Mouse (Mus musculus) c-Kit-positive CD71-positive TER-119-negative erythroid progenitor cells, embryonic 14.5 days (primary cell): ENCODE measurements around the gene Man1b1.

Experiments
- DNase-seq: peaks from one replicate; pipeline ENCODE4 v3.0.0-alpha.2; 2013; ENCODE audit warnings: low read depth

Gene Man1b1

DNA sequence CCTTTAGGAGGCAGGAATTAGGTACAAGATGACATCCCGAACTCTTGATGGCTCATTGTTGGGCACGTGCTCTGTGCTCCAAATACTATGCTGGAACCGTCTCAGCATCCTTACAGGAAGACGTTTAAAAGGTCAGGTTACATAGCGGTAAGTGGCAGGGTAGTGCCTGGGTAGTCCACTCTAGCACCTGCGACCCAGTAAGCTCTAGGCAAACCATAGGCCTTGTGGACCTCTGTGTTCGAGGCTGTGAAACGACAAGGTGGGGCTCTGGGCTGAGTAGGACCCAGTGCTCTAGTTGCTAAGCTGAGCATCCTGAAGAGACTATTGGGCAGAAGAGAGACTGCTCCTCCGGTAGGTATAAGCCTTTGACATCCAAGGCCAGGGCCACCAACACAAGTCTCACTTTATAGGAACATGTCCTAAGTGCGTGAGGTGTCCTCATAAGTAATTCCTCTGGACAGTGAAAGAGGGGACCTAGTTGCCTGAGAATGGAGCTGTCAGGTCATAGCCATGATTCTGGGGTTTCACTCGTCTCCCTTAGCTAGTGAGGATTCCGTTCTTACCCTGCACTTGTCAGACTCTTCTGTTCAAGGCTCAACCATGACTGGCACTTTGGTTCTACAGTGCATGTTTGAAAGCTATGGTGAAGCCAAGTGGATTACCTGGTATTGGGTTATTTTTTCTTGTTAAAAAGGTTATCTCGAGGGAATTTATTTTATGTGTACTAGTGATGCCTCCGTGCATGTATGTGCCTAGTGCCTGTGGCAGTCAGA is 26.4 kb upstream of the Man1b1 start:
- no peak for DNase-seq

DNA sequence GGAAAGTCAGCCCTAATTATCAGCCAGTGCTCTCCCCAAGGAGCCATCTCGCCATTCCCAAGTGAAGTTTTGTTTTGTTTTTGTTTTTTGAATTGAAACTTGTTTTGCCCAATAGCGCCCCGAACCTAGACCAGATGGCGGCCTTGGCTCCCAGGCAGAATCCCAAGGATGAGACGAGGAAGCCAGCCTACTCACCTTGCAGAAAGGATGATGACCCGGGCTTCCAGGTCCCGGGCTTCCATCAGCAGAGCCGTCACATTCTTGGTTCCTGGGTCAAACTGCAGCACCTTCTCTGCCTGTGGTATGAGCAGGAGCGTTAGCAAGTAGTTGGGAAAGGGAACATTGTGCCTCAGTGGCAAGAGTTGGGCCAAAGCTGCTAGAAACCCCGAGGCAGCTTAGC is 22.0 kb upstream of the Man1b1 start:
- no peak for DNase-seq

DNA sequence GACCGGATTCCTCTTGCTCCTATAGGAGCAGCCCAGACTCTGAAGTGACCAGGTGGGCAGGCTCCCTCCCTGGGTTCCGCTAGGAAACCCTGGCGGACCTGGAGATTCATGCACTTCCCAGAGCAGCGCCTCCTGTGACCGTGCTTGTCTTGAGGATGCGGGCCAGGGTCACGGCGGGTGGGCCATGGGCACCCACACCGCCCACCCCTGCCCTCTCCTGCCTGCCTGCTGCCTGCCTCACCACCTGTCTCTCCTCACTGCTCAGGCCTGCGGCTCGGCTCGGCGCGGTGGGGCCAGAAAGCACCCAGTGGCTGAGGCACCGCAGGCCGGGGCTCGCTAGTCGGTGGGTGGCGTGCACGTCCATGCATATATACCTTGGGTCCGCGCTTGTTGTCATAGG is 21.2 kb upstream of the Man1b1 start:
- DNase-seq: no peak

DNA sequence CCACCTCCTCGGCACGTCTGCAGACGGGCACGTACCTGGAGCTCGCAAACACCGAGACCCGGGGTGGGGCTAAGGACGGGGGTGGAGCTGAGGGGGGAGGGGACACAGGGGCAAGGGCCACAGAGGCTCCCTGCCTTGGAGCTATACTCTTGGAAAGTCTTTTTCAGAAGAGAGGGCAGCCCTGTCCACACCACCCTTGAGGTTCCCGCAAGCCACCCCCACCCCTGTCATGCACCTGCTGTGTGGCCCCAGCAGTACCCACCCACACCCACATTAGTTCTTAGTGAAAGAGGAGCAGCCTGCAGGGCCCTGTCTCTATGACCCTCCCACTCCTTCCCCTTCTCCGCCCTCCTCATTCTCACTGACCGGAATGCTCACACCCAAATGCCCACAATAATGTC is 20.6 kb upstream of the Man1b1 start:
- DNase-seq: no peak

DNA sequence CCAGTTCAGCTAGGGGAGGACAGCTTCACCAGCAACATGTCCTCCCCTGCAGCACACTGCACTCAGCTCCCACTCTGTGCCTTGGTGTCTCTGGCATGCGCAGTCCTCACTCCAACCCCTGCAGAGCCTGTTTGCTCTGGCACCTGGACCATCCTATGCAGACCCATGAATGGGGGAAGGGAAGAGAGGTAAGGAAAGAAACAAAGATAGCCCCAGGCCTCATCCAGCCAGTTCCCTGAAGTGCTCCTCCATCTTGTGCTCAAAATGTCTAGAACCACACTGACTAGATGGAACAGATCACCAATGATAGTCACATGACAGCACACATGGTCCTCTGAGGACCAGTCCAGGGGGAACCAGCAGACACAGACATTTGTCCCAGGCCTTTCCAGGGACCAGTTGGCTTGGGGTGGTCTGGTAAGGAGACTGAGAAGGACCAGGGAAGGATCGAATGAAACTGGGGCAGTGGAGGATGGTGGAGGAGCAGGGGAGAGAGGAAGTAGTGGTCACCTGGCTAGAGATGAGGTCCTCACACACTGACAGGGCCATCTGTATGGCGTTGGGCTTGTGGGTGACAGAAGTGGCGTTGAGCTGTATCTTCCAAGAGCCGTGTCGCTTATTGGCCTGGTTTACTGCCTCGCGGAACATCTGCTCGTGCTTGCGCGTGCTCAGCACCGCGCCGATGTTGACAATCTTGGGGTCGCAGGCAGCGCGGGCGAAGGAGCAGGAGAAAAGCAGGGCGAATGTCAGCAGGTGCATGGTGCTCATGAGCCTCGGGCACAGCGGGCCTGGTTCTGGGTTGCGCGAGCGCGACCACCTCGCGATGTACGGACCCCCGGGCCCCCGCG is 13.8 kb upstream of the Man1b1 start:
- no peak for DNase-seq

DNA sequence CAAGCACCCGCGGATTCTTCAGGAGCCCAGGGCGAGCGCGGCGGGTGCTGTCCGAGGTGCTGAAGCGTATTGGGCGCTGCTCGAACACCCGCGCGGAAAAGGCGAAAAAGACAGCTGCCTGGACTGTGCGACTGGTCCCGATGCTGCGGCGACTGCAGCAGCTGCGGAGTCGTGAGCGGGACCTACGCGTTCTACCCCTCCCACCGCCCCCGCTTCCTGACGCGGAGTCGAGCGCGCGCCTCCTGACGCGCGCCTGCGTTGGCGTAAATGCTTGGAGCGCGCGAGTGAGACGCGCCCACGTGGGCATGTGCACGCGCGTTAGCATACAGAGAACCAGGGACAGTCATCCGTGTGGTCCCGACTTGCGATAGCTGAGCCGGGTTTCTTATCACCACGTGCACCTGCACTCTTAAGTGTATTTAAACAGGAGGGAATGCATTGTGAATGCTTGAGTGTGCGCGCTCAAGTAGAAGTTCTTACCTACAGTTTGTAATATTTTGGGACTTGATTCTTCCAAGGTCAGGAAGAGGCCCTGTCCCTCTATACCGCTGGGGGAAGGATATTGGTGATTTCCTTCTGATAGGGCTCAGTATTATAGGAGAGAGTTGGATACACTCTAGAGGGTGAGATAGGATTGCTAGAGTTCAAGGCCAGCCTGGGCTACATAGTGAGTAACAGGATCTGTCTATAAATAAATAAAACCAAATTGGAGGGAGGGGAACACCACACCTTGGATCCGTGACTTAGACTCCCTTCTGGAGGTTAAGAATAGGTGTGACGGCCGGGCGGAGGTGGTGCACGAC is 13.0 kb upstream of the Man1b1 start, which contains the start of gene Grin1:
TSS of gene Grin1 (minus strand) at position 217 of the 803 bp plus-strand sequence.
- peak; percentile 55 for DNase-seq

DNA sequence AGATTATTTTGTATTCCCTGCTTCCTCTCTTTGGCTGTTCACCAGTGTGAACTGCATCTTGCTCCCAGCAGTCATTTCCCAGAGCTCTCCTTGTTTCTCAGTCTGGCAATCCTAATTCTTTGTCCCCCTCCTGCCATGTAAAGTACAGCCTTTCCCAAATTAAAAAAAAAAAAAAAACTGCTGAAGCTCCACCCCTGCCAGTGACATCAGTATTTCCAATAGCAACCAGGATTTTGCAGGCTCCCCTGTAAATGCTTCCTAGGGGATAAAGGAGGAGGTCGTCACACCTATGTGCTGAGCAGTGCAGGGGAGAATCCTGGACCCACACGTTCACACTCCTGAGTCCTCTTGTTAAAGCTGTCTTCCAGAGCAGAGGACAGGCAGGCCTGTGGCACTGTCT is 12.1 kb upstream of the Man1b1 start:
- DNase-seq: no peak

DNA sequence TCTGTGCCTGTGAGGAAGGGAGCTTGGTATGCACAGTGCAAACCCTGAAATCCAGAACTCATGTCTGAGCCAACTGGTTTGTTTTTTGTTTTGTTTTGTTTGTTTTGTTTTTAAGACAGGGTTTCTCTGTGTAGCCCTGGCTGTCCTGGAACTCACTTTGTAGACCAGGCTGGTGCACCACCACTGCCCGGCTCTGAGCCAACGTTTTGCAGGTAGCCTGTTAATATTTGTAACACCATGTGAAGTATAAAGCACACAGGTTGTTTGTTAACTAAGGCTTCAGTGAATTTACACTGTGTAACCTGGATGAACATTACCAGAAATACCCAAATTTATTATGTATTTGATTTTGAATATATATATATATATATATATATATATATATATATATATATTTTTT is 6.1 kb upstream of the Man1b1 start:
- no peak for DNase-seq

DNA sequence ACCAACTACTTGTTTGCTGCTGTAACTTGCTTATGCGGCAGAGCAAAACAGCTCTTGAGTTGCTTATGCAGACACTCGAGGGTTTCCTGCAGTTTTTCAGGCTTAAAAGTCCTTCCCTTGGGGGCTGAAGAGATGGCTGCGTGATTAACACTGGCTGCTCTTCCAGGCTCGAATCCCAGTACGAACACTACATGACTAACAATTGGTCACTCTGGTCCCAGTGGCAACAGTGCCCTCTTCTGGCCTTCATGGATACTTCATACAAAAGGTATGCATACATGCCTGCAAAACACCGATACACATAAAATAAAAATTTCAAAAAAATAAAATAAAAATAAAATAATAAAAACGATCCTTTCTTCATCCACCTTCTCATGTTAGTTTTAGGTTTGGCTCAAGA is 3.7 kb upstream of the Man1b1 start:
- peak; percentile 50 for DNase-seq

DNA sequence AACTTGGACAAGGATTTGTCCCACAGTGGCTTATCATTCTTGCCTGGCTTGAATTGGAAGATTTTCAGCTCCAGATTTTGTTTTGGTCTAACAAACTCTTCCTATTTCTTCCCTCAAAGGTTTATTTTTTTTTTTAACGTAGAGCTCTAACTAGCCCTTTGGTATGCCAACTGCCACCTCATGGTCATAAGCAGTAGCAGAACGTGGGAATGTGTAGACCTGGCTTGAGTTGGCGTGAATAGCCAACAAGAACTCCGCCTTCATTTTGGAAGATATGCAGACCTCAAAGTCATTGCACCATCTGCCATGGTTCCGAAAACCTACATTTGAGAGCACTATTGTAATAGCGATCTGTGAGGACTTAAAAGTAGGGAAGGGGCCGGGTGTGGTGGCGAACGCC is 668 bp upstream of the Man1b1 start:
- no peak for DNase-seq

DNA sequence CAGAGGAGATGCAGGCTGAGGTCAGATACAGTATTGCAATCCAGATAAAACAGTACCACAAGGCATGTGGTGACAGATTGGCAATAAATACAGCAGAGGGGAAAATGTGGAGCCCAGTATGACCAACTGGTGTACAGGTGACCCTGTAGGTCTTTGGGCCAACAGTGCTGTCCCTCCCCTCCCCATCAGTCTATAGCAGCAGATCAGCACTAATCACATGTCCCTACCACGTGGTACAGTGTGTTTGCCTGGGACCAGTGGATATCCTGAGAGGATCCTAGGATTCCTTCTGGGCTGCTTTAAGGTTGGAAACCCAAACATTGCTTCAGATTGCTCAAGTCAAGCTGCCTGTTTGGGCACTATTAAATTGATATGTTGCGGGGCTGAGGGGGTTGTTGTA is 1.4 kb downstream of the Man1b1 start:
- DNase-seq: no peak

DNA sequence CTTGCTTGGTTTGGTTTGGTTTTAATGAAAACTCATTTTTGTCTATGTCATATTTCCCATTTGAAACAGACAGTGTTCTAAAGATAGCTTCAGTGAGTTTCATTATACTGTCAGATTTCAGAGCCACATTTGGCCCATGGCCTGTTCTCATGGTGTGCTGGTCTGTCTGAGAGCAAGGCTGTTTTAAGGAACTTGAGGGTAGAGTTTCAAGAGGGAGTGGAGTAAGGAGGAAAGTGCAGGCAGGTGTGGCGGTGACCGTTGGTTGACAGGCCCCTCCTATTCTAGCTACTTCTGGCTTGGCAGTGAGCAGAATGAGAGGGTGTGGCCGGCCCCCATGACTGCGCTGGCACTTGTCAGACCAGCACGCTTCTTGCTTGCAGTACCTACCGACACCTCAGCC is 6.2 kb downstream of the Man1b1 start:
- DNase-seq: no peak

DNA sequence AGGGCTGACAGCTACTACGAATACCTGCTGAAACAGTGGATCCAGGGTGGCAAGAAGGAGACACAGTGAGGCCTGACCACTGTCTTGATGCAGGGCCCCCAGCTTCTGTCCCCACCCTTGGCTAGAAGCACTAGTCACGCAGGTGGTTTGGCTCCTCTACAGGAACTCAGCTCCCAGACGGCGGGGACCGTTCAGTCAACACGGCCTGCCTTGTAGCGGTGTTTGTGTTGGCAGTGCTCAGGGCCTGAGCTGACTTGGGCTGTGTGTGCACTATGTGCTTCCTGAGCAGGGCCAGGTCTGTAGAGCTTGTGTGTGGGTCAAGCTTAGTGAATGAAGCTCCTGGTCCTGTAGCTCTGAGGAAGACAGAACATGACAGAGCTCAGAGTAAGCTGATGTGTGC is 16.0 kb downstream of the Man1b1 start:
- DNase-seq: no peak

DNA sequence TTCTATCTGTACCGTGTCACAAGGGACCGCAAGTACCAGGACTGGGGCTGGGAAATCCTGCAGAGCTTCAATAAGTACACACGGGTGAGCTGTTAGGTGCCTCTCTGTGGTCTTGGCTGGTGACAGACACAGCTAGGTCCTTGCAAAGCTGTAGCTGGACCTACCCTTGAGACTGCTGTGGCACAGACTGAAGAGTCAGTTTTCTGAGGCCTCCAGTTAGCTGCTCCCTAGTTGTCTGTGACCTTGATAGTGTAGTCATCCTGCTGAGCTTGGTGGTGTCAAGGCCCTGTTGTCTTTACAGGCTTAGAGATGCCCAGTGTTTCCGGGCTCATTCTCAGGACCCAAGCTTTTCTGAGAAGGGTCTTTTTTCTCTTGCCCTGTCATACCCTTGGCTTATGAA is 17.4 kb downstream of the Man1b1 start:
- no peak for DNase-seq

DNA sequence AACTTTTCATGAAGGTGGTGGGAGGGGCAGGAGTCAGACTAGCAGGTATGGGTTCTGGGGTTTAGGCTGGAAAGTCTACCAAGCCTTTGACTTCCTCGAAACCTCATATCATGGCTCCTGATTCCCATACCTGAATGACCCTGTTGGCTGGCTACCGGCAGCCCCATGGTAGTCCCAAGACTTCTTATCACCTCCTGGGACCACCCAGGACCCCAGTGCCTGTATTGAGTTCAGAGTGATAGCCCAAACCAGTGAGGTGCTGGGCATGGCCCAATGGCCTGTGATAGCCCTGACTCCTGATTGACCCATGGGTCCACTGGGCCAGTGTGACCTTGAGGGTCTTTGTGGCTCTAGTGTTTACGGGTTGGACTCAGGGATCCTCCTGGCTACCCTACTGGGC is 18.6 kb downstream of the Man1b1 start:
- DNase-seq: no peak

DNA sequence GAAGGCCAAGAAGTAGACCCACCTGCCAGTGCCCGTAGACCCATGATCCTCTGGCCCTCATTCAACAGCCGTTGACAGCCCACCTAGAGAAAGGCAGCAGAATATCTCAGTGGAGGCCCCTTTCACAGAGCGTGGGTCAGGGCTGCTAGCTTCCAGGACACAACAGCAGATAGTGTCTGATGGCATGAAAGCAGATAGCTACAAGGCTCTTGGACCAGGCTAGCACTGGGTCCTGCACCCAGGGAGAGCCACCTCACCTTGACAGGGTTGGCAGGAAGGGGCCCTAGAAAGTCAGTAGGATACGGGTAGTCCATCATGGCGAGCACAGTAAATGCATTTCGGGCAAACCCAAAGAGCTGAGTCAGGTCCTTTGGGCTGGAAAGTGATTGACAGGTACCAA is 22.1 kb downstream of the Man1b1 start:
- DNase-seq: no peak

DNA sequence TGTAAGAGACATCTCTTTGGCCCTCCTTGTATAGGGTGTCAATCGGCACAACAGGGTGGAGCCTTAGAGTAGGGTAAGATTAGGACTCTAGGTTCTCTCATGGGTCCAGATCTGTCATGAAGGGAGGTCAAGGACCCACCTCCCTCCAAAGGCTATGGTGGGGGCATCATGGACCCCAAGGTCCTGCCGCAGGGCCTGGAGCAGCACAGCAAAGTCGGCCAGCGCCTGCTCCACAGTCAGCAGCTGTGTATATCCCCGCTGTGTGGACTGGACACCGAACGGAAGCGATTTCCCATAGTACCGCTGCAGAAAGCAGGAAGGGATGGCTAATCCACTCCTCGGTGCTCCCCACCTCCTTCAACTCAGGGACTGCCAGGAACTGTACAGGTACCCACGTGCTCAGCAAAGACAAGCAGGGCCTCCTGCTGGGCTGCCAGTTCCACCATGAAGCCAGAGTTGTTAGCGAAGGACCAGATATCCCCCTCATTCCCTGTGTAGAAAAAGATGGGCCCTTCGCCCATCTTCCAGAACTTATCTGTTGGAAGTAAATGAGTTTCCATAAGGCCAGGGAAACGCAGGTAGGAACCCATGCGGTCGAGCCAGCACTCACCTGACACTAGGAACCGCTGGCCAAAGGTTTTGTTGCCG is 23.4 kb downstream of the Man1b1 start:
- DNase-seq: no peak

DNA sequence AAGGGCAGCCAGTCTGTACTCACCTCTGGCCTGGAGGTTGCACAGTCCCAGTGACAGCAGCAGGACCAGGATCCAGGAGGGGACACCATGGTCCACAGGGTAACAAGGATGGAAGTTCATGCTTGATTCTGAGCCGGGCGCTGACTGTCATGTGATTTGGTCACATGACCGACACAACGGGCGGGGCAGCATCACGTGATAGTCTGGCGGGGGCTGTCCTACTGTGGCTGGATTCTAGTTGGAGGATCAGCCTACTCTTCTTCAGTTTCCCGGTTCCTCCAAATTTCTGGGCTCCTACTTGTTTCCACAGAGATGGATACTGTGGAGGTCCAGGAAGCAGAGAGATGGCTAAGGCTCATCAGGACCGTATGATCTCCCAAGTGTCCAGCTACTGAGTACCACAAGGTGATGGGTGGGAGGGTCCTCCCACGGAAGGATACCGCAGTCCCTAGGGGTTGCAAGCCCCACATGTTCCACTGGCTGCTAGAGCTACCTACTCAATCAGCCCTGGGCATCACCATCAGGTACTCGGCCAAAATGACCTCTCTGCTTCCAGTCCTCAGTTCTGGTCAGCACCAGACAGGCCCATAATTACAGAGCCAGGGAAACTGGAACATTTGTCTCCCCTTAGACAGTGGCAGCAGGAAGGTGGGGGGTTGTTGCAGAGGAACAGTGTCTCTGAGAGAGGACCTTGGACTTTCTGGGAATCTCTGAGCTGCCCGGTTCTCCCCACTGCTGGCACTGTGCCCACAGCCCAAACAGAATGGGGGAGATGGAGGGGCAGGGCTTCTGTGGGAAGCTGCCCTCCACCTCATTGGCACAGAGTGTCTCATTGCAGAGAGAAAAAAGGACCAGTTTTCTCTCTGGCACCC is 24.3 kb downstream of the Man1b1 start, which contains the start of gene Dpp7:
TSS of gene Dpp7 (minus strand) at position 152 of the 872 bp plus-strand sequence.
- DNase-seq: peak; percentile 85

DNA sequence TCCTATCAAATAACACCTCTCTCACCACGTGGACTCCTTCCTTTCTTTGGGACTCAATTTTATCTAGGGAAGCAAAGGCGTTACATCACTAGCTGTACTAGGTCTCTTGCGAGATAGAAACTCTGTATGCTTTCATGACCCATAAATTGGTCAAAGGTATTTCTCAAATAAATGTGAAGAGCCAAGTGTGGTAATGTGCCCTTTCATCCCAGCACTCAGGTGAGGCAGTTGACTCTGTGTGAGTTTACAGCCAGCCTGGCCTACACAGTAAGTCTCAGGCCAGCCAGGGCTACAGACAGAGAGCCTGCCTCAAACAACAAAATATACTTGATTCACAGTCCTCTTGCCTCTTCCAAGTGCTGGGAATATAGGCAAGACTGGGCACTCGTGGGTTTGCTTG is 27.7 kb downstream of the Man1b1 start:
- DNase-seq: no peak

DNA sequence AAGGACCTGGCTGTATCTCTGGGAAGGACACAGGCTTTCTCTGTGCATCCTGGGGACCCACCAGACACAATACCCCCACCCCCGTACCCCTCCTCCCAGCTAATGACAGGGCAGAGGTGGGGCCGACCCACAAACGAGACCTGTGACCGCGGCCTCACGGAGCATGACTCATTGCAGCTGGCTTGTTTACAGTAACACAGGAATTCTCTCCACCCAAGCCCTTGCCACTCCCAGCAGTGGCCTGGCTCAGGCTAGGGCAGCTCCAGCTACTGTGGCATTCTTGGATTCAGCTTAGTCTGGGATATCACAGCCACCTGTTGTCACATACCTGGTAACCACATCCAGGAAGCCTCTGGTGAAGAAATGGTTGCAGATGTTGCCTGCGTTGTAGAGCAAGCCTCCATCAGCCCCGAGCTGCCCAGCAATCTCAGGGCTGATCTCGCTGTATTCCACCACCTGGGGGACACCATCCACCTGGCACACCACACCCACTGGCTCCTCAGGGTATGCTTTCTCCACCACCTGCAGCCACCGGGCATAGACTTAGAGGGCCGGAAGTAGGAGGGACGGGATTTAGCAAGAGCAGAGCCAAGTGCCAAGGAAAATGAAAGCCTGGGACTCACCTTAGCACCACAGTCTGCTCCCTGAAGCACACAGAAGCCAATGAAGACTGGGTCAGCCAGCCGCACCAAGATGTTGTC is 31.5 kb downstream of the Man1b1 start:
- no peak for DNase-seq
